Mouse (Mus musculus) embryo, embryonic 10 days (tissue): ENCODE results near the gene Slit1.

ENCODE experiments used
- DNase-seq: peaks from one replicate; pipeline ENCODE4 v3.0.0-alpha.2; 2015; ENCODE audit warnings: low spot score

Slit1 gene

GRCm38 (mm10) chr19:41743396-41743795, at the start of gene Slit1:
TSS of gene Slit1 (minus strand) at chr19:41743665.
- DNase-seq = peak; percentile 68

GRCm38 (mm10) chr19:41792934-41793486, 49.5 kb upstream of the Slit1 start:
- no peak for DNase-seq

DNA sequence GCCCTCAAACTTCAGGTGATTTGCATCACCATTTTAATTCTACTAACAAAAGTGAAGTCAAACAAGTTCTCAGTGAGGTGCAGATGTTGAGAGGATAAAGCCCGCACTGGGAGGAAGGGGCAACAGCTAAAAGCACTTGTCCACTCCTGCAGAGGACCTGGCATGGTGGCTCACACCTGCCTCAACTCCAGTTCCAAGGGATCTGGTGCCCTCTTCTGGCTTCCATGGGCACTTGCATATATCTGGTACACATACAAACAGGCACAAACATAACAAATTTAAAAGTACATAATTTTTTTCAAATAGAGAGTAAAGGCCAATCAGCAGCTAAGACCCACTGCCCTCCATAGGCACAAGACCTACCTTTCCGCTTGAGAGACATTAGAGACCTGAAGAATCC, 47.9 kb upstream of the Slit1 start:
- no peak for DNase-seq

- no peak for DNase-seq
Observed at GRCm38 (mm10) chr19:41789110-41789961, 45.9 kb upstream of the Slit1 start.

- DNase-seq = no peak
Observed at GRCm38 (mm10) chr19:41786896-41787295, 43.4 kb upstream of the Slit1 start.

DNA sequence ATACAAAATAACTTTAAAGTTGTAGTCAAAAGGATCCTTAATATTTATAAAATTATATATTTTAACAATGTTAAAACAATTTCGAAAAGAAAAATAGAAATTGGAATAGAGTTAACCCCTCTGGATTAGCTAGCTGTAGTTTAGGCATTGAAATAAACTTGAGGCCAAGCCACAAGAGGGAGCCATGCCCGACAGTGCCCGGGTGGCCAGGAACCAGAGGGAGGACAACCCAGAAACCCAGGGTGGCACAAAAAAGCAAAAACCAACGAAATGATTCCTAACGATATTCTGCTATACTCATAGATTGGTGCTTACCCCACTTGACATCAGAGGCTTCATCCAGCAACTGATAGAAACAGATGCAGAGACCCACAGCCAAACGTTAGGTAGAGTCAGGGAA, 34.0 kb upstream of the Slit1 start:
- no peak for DNase-seq

- no peak for DNase-seq
Observed at GRCm38 (mm10) chr19:41768711-41769110, 25.2 kb upstream of the Slit1 start.

DNA sequence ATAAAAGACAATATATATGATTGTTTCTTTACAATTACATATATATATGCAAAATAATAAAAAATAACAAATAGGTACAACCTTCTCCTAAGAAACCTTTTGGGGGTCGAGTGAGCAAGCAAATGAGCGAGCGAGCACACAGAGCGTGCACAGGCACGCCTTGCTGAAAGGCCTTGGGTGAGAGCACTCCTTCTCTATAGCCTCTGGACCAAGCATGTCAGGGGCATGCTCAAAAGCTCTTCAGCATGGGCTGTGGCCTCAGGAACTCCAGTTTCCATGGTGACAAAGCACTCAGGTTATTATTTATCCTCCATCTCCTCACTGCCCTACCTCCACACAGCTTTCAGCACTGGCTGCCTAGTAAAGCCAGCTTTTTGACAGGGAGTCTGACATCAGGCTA, 23.2 kb upstream of the Slit1 start:
- peak; percentile 42 for DNase-seq

GRCm38 (mm10) chr19:41763870-41764660, 20.6 kb upstream of the Slit1 start:
- DNase-seq = peak; percentile 97

GRCm38 (mm10) chr19:41761529-41761928, 18.1 kb upstream of the Slit1 start:
- peak; percentile 73 for DNase-seq

DNA sequence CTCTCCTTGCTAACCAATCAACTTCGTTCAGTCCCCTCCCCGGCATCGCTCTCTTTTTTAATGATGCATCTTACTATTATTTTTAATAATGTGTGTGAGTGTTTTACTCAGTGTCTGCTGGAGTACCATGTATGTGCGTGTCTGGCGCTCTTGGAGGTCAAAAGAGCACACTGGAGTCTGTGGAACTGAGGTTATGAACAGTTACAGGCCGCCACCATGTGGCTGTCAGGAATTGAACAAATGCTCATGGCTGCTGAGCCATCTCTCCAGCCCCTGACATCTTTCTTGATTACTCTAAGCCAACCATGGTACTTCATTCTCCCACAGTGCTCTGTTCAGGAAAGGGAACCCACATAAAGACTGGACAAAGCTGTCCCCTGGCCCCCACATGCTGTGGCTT, 16.3 kb upstream of the Slit1 start:
- DNase-seq = peak; percentile 54

DNA sequence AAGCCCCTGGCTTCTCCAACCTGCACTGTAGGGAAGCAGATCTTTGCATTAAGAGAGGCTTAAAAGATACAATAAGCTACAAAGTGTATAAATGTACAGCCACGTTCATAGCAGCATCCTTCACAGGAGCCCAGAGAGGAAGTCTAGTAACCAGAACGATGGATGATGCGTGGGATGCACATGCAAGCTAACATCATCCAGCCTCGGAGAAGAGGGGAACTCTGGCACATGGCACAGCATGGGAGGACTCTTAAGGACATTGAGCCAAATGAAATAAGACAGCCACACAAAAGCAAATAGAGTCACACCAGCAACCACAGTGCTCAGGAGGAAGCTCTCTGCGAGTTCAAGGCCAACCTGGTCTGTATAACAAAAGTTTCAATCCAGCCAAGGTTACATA, 15.8 kb upstream of the Slit1 start:
- no peak for DNase-seq

DNA sequence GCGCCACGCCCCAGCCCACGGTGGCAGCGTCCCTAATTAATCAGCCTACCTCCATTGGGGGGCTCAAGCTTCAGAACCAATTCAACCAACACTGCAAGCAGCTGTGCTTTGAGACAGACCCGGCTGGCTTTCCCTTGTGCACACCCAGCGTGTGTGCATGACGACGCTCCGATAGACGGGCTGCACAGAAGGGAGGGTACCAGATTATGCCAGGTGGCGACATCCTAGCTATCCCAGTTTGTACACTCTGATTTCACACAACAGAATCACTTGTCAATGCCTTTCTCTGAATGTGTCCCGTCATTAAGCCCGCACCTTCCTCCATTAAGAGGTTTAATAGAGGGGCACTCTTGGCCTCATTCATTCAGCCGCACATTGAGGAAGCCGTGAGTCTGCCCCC, 11.3 kb upstream of the Slit1 start:
- DNase-seq = no peak

- DNase-seq = peak; percentile 20
Observed at GRCm38 (mm10) chr19:41751906-41752305, 8.4 kb upstream of the Slit1 start.

DNA sequence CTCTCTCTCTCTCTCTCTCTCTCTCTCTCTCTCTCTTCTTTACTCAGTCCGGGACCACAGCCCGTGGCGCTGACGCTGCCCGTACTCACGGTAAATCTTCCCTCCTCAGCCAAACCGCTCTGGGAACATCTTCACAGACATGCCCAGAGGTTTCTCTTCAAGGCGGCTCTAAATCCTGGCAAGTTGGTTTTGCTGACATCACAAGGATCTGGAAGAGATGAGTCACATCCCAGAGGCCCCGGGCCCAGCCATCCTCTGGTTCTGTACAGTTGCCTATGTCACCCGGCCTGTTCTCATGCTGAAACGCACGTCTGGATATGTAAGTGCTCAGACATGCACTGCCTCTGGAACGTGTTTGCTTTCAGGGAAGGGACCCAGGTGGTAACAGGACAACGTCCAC, 4.0 kb upstream of the Slit1 start:
- DNase-seq = no peak

- peak; percentile 32 for DNase-seq
Observed at GRCm38 (mm10) chr19:41745941-41746557, 2.6 kb upstream of the Slit1 start.

DNA sequence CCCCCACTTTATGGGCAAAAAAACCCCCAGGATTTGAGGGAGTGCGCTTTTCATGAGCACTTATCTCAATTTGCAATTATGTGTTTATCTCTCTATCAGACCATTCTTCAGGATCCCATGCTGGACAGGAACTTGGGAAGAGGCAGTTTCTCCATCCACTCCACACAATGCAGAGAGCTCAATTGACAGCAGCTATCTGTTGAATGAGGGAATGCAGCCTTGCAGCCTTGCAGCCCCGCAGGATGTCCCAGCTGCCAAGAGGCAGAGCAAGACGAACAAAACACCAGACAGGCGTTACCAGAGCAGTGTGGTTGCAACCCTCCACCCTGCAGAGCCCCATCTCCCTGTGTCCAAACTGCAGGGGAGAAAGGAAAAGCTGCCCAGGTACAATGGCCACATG, 4.6 kb downstream of the Slit1 start:
- DNase-seq = peak; percentile 23

GRCm38 (mm10) chr19:41738429-41738805, 5.0 kb downstream of the Slit1 start:
- DNase-seq = no peak

DNA sequence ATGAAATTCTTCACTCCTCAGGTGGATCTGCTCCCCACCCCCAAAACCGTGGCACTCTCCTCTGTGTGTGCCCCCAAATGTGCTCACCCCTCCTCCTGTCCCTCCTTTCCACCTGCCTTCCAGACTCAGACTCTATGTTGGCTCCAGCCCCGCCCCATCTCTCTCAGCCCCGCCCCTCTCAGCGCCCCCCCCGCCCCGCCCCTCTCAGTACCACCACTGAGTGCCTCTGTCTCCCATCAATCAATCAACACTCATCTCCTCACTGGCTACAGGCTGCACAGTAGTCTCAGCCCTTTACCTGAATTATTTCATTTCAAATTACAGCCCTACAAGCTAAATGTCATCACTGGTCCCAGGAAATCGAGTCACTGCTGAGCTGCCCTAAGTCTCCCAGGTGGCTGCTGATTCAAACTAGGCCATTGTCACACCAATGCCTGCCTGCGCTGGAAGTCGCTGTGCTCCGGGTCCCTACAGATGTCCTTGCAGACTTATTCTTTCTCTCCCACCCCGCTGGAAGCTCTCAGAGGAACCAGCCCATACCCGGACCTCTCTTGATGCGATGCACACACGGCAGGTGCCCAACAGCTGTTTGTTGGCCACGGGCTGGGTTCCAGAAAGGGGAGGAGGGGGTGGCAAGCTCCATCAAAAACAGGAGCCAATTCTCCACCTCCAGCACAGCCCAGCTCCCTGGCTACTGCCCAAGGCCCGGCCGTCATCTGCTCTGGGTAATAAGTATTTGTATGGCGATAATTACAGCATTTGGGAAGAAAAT, 5.6 kb downstream of the Slit1 start:
- DNase-seq = peak; percentile 27

GRCm38 (mm10) chr19:41734685-41735084, 8.8 kb downstream of the Slit1 start:
- peak; percentile 58 for DNase-seq

DNA sequence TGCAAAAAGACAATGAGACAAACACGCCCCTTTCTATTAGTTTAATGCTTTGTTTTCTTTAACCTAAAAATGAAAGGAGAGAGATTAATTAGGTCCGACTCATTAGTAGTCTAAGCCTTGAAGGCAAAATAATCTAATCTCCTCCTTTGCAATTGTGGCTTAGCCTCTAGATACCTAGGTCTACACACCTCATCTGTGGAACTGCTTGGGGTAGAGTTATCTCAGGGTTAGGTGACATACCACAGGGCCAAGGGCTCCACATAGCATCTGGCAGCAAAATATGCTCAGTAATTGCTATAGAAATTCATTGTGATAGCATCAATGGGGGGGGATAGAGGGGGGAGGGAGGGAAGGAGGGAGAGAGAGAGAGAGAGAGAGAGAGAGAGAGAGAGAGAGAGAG, 18.0 kb downstream of the Slit1 start:
- no peak for DNase-seq
